Mouse (Mus musculus): ENCODE measurements around the gene Chn1. TPM values are rescaled to one million over a fixed set of nuclear protein-coding genes. Genes with fewer than 3 reads are reported as not detected.

Chn1 gene
- polyA plus RNA-seq, 1 experiment from 2014 or later, result 0.78 TPM

DNA sequence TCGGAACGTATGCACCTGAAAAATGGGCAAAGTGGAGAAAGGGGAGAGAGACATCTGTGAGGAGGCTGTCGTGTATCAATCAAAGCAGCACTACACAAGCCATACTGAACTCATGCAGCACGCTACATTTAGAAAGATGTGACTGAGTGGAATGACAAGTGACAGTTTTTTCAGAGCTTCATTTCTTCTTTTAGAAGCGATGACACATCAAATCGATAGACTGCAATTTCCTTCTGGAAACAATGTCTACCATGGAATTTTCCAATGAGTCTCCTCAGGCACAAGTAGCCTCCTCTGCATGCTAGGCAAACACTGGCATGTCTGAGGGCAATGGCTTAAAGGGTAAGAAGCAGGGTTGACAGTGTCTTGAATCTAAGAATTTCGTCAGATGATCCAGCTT, 143.3 kb downstream of the Chn1 start:
- Histone ChIP-seq H3K4me3 (replicated peaks) (no peak overlapping the region), H3K4me1 (replicated peaks) (no peaks in the 10 kb centered on the region), H3K9ac (no peak overlapping the region), H3K9me3 (replicated peaks) (no peaks in the 10 kb centered on the region), H3K27ac (replicated peaks) (no peak overlapping the region), H3K4me2 (no peak overlapping the region), H3K27me3 (no peaks in the 10 kb centered on the region), H3K36me3 (replicated peaks) (no peaks in the 10 kb centered on the region)
- WGBS (ENCODE audit: insufficient replicate concordance), result 67% methylated on average over 7 of the region's 7 CpGs
- no peak for ATAC-seq (ENCODE audit: insufficient read depth)

DNA sequence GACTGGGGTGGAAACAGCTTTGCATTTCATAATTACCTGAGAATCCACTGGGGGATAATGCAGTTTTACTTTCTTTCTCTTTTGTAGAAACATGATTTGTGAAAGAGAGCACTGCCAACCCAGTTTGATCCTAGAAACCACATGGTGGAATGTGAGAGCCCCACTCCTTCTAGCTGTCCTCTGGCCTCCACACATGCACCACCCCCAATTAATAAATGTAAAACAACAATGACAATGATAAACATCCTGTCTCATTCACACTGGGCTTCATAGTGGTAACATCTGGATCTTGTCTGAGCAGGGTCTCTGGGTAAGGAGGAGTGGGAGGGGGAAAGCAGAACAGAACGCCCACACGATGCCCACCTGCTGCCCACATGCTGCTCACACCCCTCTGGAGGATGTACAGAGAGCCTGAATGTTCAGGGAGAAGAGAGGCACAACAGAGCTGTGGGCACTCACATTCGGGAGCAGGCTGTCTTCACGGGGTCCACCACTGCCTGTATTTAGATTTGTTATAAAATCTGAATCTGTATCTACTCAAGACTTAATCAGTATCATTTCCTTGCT, 156.6 kb downstream of the Chn1 start:
- H3K9ac ChIP-seq, result no peak overlapping the region
- 63% methylated on average over 4 of the region's 4 CpGs for WGBS (ENCODE audit: insufficient replicate concordance)

DNA sequence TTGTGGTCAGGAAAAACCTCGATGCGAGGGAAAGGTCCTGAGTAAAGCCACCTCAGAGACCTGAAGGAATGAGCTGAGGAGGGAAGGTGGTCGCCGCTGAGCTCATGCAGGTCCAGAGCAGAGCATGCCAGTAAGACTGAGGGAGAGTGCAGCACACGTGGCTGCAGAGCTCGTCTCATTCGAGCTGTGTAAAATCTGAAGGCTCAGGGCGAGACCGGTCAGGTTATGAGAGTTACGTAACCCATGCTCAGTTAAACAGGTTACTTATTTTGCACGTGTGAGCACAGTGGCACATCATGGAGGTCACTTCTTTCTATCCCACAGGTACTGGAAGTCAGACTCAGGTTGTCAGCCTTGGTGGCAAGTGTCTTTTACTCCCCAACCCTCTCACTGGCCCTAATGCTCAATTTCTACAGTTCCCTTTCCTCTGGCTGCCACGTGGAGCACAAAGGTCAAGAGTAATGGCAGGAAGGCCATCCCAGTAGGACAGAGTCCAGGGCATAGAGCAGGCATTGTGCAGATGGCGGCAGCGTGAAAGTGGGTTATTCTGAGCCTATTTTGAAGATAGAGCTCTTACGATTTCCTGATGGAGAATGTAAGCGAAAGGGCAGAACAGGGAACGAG, 158.6 kb downstream of the Chn1 start:
- no peaks in the 10 kb centered on the region for H3K27me3 ChIP-seq
- no peak overlapping the region for H3K27ac ChIP-seq (replicated peaks)
- no peaks in the 10 kb centered on the region for H3K4me1 ChIP-seq (replicated peaks)
- H3K4me2 ChIP-seq, result no peak overlapping the region
- no peaks in the 10 kb centered on the region for H3K9me3 ChIP-seq (replicated peaks)
- no peaks in the 10 kb centered on the region for H3K36me3 ChIP-seq (replicated peaks)
- no peak for ATAC-seq (ENCODE audit: insufficient read depth)
- no peak overlapping the region for H3K4me3 ChIP-seq (replicated peaks)
- no peak overlapping the region for H3K9ac ChIP-seq
- WGBS (ENCODE audit: insufficient replicate concordance), result 61% methylated on average over 17 of the region's 17 CpGs

More for the DNA sequence above, 156.6 kb downstream of the Chn1 start:
- Histone ChIP-seq H3K4me3 (replicated peaks) (no peak overlapping the region), H3K27ac (replicated peaks) (no peak overlapping the region), H3K9me3 (replicated peaks) (no peaks in the 10 kb centered on the region), H3K4me1 (replicated peaks) (no peaks in the 10 kb centered on the region), H3K4me2 (no peak overlapping the region), H3K27me3 (no peaks in the 10 kb centered on the region), H3K36me3 (replicated peaks) (no peaks in the 10 kb centered on the region)
- ATAC-seq (ENCODE audit: insufficient read depth), result no peak

DNA sequence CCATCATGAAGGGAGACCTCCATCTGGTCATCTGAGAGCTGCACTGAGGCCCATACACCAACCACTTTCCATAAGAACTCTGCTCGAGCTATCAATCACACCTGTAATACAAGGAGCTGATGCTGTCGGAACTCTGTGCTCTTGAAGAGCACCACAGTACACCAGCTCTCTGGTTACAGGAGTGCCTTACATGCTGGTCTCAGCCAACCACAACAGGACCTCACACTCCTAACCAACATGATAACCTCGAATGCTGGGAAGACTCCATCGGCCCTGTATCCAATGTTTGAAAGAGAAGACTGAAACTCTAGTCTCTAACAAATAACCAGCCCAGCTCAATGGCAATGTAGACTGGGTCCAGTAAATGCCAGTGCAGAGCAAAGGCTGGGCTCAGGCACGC, 159.7 kb downstream of the Chn1 start:
- no peaks in the 10 kb centered on the region for H3K9me3 ChIP-seq (replicated peaks)
- H3K27ac ChIP-seq (replicated peaks), result no peak overlapping the region
- H3K27me3 ChIP-seq, result no peaks in the 10 kb centered on the region
- H3K4me2 ChIP-seq, result no peak overlapping the region
- no peaks in the 10 kb centered on the region for H3K4me1 ChIP-seq (replicated peaks)
- no peak overlapping the region for H3K9ac ChIP-seq
- no peak for ATAC-seq (ENCODE audit: insufficient read depth)
- WGBS (ENCODE audit: insufficient replicate concordance), result 56% methylated on average over 5 of the region's 5 CpGs
- no peak overlapping the region for H3K4me3 ChIP-seq (replicated peaks)
- no peaks in the 10 kb centered on the region for H3K36me3 ChIP-seq (replicated peaks)

DNA sequence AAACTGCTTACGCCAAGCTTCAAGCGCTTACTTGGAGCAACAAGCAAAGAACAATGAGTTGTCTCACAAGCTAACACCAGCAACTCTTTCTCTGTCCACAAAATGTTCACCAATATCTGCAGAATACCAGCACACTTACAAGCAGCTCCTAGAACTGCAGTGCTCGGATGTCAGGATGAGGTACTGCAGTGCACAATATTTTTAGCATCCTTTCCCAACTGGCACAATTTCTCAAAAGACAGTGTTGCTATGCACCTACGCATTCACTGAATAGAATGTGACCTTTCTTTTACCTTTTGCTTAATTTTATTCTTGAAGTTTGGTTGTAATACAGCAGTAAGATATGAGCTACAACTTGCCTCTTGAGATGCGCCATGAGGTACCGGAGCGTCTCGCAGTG, 160.8 kb downstream of the Chn1 start:
- Histone ChIP-seq H3K4me2 (no peak overlapping the region), H3K27me3 (no peaks in the 10 kb centered on the region), H3K9me3 (replicated peaks) (no peaks in the 10 kb centered on the region), H3K4me1 (replicated peaks) (no peaks in the 10 kb centered on the region), H3K27ac (replicated peaks) (no peak overlapping the region), H3K4me3 (replicated peaks) (no peak overlapping the region), H3K9ac (no peak overlapping the region), H3K36me3 (replicated peaks) (no peaks in the 10 kb centered on the region)
- WGBS (ENCODE audit: insufficient replicate concordance), result 83% methylated on average over 8 of the region's 8 CpGs
- ATAC-seq (ENCODE audit: insufficient read depth), result no peak

DNA sequence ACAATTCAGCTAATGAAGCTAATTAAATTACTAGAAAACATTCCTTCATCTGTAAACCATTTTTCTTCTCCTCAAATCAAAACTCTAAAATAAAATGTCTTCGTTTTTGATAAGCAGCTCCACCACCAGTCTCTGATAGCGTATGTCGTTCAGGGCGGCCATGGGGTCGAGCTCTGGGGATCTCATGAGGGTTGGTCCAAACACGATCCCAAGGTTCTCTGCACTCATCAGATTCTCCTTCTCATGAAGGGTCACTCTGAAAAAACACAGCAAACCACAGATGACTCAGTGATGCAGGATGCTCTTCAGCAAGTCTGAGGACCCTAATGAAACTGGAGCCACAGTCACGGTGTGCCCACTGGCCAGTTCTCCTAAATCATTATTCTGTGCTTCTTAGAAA, 162.2 kb downstream of the Chn1 start:
- Histone ChIP-seq H3K9me3 (replicated peaks) (no peaks in the 10 kb centered on the region), H3K4me1 (replicated peaks) (no peaks in the 10 kb centered on the region), H3K27me3 (no peaks in the 10 kb centered on the region), H3K9ac (no peak overlapping the region), H3K4me2 (no peak overlapping the region), H3K27ac (replicated peaks) (no peak overlapping the region), H3K4me3 (replicated peaks) (no peak overlapping the region), H3K36me3 (replicated peaks) (no peaks in the 10 kb centered on the region)
- 78% methylated on average over 7 of the region's 7 CpGs for WGBS (ENCODE audit: insufficient replicate concordance)
- ATAC-seq (ENCODE audit: insufficient read depth), result no peak

DNA sequence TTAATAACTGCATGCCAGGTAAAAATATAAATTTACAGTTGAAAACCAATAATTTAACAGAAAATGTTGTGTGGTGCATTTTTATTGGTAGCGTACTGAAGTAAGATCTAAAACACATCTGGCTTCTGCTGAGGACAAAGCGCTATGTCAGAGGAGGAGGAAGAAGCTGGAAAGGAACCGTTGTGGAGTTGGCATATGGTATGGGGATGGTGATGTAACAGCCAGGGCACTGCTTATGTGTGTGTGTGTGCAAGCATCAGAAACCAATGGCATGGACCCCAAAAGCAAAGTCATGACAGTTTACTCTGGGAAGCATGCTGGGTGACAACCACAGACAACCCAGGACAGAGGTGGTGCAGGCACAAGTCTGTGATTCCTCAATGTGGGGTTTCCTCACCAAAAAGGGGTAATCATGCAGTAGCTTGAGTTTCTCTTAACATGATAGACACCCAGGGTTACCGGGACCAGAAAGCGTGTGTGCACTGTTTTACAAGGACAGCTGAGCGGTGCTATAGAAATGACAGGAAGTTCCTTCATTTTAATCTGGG, 162.7 kb downstream of the Chn1 start:
- Histone ChIP-seq H3K27me3 (no peaks in the 10 kb centered on the region), H3K36me3 (replicated peaks) (no peaks in the 10 kb centered on the region), H3K27ac (replicated peaks) (no peak overlapping the region), H3K4me2 (no peak overlapping the region), H3K4me3 (replicated peaks) (no peak overlapping the region), H3K9ac (no peak overlapping the region), H3K4me1 (replicated peaks) (no peaks in the 10 kb centered on the region), H3K9me3 (replicated peaks) (no peaks in the 10 kb centered on the region)
- 72% methylated on average over 6 of the region's 6 CpGs for WGBS (ENCODE audit: insufficient replicate concordance)
- no peak for ATAC-seq (ENCODE audit: insufficient read depth)

DNA sequence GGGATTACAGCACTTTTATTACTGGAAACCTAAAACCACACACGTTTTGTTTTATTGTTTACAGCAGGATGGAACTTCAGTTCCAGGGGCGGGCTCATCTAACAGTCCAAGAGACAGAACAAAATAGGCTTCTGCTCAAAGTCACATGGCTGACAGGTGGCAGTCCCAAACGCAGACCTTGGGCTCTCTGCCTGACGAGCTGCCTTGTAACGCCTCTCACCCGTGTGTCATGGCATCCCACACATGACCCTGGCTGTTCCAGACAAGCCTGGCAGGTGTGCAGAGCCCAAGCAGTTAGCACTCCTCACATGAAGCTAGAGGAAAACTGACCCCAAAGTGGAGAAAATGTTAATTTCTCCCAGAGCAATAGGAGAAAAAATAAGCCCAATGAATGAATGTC, 163.3 kb downstream of the Chn1 start:
- no peak for ATAC-seq (ENCODE audit: insufficient read depth)
- WGBS (ENCODE audit: insufficient replicate concordance), result 49% methylated on average over 6 of the region's 6 CpGs
- no peak overlapping the region for H3K9ac ChIP-seq
- H3K4me3 ChIP-seq (replicated peaks), result no peak overlapping the region
- no peaks in the 10 kb centered on the region for H3K9me3 ChIP-seq (replicated peaks)
- no peak overlapping the region for H3K27ac ChIP-seq (replicated peaks)
- no peaks in the 10 kb centered on the region for H3K36me3 ChIP-seq (replicated peaks)
- H3K4me2 ChIP-seq, result no peak overlapping the region
- H3K4me1 ChIP-seq (replicated peaks), result no peaks in the 10 kb centered on the region
- H3K27me3 ChIP-seq, result no peaks in the 10 kb centered on the region

DNA sequence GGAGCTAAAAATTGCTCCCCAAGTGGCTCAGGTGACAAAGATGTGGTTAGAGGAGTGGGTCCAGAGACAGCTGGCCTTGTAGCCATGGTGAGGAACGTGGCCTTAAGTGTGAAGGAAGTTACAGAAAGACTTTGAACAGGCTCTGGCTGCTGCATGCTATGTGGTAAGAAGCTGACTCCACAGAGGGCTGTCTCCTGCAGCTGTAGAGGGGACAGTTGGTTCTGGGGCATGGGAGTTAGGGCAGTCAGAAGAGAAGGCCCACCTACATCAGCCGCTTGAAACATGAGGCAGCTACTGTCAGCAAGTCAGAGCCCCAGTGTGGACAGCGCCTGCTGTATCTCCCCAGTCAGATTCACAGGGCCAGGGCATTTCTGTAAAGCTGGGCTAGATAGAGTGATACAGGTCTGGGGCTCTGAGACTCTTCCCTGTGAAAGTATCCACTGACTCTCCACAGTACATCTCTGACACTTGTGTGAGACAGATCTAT, 165.4 kb downstream of the Chn1 start:
- H3K9me3 ChIP-seq (replicated peaks), result no peaks in the 10 kb centered on the region
- no peak for ATAC-seq (ENCODE audit: insufficient read depth)
- H3K36me3 ChIP-seq (replicated peaks), result no peaks in the 10 kb centered on the region
- WGBS (ENCODE audit: insufficient replicate concordance), result 55% methylated on average over 3 of the region's 3 CpGs
- no peak overlapping the region for H3K27ac ChIP-seq (replicated peaks)
- H3K27me3 ChIP-seq, result no peaks in the 10 kb centered on the region
- H3K4me3 ChIP-seq (replicated peaks), result no peak overlapping the region
- no peak overlapping the region for H3K9ac ChIP-seq
- no peak overlapping the region for H3K4me2 ChIP-seq
- H3K4me1 ChIP-seq (replicated peaks), result no peaks in the 10 kb centered on the region

DNA sequence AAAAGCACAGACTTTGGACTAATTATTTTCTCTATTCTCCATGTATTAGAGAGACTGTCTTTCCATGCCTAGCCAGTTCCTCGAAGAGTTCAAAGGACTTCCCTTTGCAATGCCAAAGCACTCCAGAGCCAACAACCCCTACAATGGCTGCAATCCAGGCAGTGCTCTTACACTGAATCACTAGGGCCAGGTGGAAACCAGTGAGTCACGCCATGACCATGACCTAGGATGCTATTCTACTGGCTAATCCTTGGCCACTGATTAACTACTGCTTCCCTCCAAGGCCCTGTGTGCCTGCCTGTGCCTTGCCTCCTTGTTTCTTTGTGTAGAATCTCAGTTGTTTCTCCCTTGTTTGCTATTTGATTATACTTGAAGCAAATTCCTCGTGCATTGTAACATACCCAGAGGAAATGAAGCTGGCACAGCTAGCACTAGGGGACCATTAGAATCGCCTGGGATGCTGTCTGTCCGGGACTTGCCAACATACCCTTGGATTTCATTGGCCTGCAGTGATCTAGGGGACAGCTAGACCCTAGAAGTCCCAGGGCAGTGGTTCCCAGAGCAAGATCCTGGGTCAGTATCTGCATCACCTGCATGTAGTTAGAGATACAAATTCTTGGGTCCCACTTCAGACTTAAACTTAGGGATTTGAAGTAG, 166.0 kb downstream of the Chn1 start:
- Histone ChIP-seq H3K4me2 (no peak overlapping the region), H3K4me3 (replicated peaks) (no peak overlapping the region), H3K9me3 (replicated peaks) (no peaks in the 10 kb centered on the region), H3K27me3 (no peaks in the 10 kb centered on the region), H3K27ac (replicated peaks) (no peak overlapping the region), H3K9ac (no peak overlapping the region), H3K36me3 (replicated peaks) (no peaks in the 10 kb centered on the region), H3K4me1 (replicated peaks) (no peaks in the 10 kb centered on the region)
- 44% methylated on average over 5 of the region's 5 CpGs for WGBS (ENCODE audit: insufficient replicate concordance)
- ATAC-seq (ENCODE audit: insufficient read depth), result no peak

DNA sequence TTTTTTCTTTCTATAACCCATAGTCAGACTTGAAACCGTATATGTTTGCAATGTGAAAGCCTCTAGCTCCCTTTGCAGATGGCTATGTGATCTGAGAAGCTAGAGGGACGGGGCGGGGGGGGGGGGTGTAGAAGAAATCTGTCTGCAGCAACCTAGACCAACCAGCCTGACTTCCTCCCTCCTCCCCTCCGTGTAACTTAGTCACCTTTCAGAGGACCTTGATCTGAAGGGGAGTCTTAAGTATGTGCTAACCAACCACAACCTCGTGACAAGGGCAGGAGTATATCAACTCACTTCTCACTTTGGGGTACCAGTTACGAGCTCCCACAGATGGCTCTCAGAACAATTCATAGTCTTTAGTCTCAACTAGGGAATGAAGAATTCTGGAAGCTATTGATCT, 166.8 kb downstream of the Chn1 start:
- Histone ChIP-seq H3K36me3 (replicated peaks) (no peaks in the 10 kb centered on the region), H3K27me3 (no peaks in the 10 kb centered on the region), H3K4me2 (no peak overlapping the region), H3K4me1 (replicated peaks) (no peaks in the 10 kb centered on the region), H3K4me3 (replicated peaks) (no peak overlapping the region), H3K27ac (replicated peaks) (no peak overlapping the region), H3K9me3 (replicated peaks) (no peaks in the 10 kb centered on the region), H3K9ac (no peak overlapping the region)
- WGBS (ENCODE audit: insufficient replicate concordance), result 48% methylated on average over 6 of the region's 6 CpGs
- no peak for ATAC-seq (ENCODE audit: insufficient read depth)

Measured in liver, embryonic 15.5 days (tissue).